Mouse (Mus musculus): ENCODE data around the gene Cinp. TPM values are rescaled to one million over a fixed set of nuclear protein-coding genes. Genes with fewer than 3 reads are reported as not detected.
"Not testable (repeated sequence)": the region's sequence is repeated elsewhere in the genome, so short reads cannot be mapped to it uniquely, and the experiment has no call there.

The Cinp gene
- polyA plus RNA-seq, 1 experiment from 2014 or later: 69.0 TPM

DNA sequence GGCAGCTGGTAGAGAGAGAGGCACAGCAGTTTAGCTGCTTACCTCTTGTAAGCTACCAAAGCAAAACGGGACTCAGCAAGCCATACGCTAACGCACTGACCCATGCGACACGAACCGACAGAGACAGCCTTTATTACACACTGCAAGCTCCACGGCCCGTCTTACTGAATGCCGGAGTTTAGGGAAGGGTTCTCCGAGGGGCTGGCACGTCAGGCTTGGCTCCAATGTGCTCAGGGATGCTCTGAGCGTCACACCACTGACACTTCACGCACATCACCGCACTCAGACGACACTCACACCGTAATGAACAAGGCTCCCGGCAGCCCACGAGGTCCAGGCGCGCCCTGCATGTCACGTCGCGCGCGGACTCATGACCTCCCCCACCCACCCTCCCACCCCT is 339 bp downstream of the Cinp start:
- WGBS: under 1% methylated on average over 24 of the region's 25 CpGs
- peak overlapping the region; percentile 82 for H3K4me3 ChIP-seq
- peak overlapping the region; percentile 95 for H3K4me2 ChIP-seq (replicated peaks)
- H3K9me3 ChIP-seq: no peaks in the 10 kb centered on the region
- peak overlapping the region; percentile 84 for H3K9ac ChIP-seq
- ATAC-seq (ENCODE audit: low FRiP score, low read depth): peak; percentile 8; the same call in 1 of the 2 replicates
- H3K4me1 ChIP-seq: peaks cover 18% of the 10 kb centered on the region
- no peaks in the 10 kb centered on the region for H3K27me3 ChIP-seq
- peak overlapping the region; percentile 22; the same call in 1 of the 2 replicates for H3K27ac ChIP-seq
- H3K36me3 ChIP-seq: peaks cover 3% of the 10 kb centered on the region

- no peak for ATAC-seq (ENCODE audit: low FRiP score, low read depth)
- Histone ChIP-seq H3K36me3 (peaks cover 8% of the 10 kb centered on the region), H3K4me1 (peaks cover 18% of the 10 kb centered on the region), H3K27me3 (no peaks in the 10 kb centered on the region), H3K4me3 (peak overlapping the region; percentile 82), H3K4me2 (replicated peaks) (peak overlapping the region; percentile 95), H3K9me3 (no peaks in the 10 kb centered on the region), H3K27ac (peak overlapping the region; percentile 22; the same call in 1 of the 2 replicates), H3K9ac (peak overlapping the region; percentile 84)
- WGBS: 42% methylated on average over 12 of the region's 12 CpGs
Measured at GRCm38 (mm10) chr12:110888106-110888505, 839 bp downstream of the Cinp start.

DNA sequence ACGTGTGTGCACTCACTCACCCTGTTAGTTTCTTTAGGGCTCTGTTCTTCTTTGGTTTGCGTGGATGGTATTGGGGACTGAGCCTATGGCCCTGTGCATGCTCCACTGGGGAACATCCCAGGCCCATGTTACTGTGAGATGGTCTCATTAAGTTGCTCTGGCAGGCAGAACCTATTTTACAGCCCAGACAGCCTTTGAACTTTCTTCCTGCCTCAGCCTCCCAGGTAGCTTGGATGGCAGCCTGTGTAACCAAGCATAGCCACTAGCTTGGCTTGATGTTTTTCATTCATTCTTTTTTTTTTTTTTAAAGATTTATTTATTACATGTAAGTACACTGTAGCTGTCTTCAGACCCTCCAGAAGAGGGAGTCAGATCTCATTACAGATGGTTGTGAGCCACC is 3.7 kb downstream of the Cinp start:
- no peak overlapping the region for H3K27ac ChIP-seq
- H3K9me3 ChIP-seq: no peaks in the 10 kb centered on the region
- WGBS: 87% methylated on average over 2 of the region's 2 CpGs
- no peak for ATAC-seq (ENCODE audit: low FRiP score, low read depth)
- H3K4me1 ChIP-seq: peaks cover 16% of the 10 kb centered on the region
- no peak overlapping the region for H3K4me2 ChIP-seq (replicated peaks)
- H3K27me3 ChIP-seq: no peaks in the 10 kb centered on the region
- peaks cover 29% of the 10 kb centered on the region for H3K36me3 ChIP-seq
- no peak overlapping the region for H3K9ac ChIP-seq
- H3K4me3 ChIP-seq: no peak overlapping the region

- Histone ChIP-seq H3K4me1 (no peaks in the 10 kb centered on the region), H3K36me3 (peaks cover 55% of the 10 kb centered on the region)
- WGBS: 88% methylated on average over 7 of the region's 7 CpGs
Measured at GRCm38 (mm10) chr12:110882291-110882690, 6.7 kb downstream of the Cinp start.

GRCm38 (mm10) chr12:110875351-110875750 is 13.6 kb downstream of the Cinp start:
- H3K4me1 ChIP-seq: no peaks in the 10 kb centered on the region
- no peak overlapping the region for H3K4me3 ChIP-seq
- no peak overlapping the region for H3K4me2 ChIP-seq (replicated peaks)
- H3K9ac ChIP-seq: no peak overlapping the region
- H3K36me3 ChIP-seq: peaks cover 93% of the 10 kb centered on the region
- H3K27me3 ChIP-seq: no peaks in the 10 kb centered on the region
- H3K27ac ChIP-seq: no peak overlapping the region
- 80% methylated on average over 2 of the region's 2 CpGs for WGBS
- H3K9me3 ChIP-seq: no peaks in the 10 kb centered on the region
- no peak for ATAC-seq (ENCODE audit: low FRiP score, low read depth)

More at GRCm38 (mm10) chr12:110882291-110882690, 6.7 kb downstream of the Cinp start:
- H3K4me3 ChIP-seq: no peak overlapping the region
- H3K9me3 ChIP-seq: no peaks in the 10 kb centered on the region
- no peak overlapping the region for H3K9ac ChIP-seq
- no peaks in the 10 kb centered on the region for H3K27me3 ChIP-seq
- H3K4me2 ChIP-seq (replicated peaks): no peak overlapping the region
- no peak for ATAC-seq (ENCODE audit: low FRiP score, low read depth)
- no peak overlapping the region for H3K27ac ChIP-seq

- H3K4me3 ChIP-seq: no peak overlapping the region
- H3K36me3 ChIP-seq: peaks cover 96% of the 10 kb centered on the region
- no peak overlapping the region for H3K9ac ChIP-seq
- H3K9me3 ChIP-seq: no peaks in the 10 kb centered on the region
- no peak overlapping the region for H3K27ac ChIP-seq
- H3K4me1 ChIP-seq: no peaks in the 10 kb centered on the region
- H3K27me3 ChIP-seq: no peaks in the 10 kb centered on the region
- ATAC-seq (ENCODE audit: low FRiP score, low read depth): no peak
- H3K4me2 ChIP-seq (replicated peaks): no peak overlapping the region
- WGBS: 92% methylated on average over 5 of the region's 5 CpGs
Measured at GRCm38 (mm10) chr12:110871247-110871646, 17.7 kb downstream of the Cinp start.

DNA sequence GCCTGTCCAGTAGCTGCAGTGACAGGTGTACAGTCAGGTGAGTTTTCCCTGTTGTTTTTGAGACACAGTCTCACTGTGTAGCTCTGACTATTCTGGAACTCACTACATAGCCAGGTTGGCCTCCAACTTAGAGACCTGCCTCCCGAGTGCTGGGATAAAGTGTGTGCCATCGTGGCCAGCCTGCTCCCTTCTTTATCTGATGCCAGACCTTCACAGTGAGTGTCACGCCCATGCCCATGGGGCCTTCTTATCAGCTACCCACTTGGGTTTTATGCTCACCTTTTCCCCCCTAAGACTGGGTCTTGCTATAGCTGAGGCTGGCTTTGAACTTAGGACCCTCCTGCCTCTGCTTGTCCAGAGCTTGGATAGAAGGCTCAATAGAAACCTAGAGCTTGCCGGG is 18.8 kb downstream of the Cinp start:
- Histone ChIP-seq H3K9ac (no peak overlapping the region), H3K4me2 (replicated peaks) (no peak overlapping the region), H3K27ac (no peak overlapping the region), H3K4me1 (no peaks in the 10 kb centered on the region), H3K27me3 (no peaks in the 10 kb centered on the region), H3K9me3 (no peaks in the 10 kb centered on the region), H3K4me3 (no peak overlapping the region), H3K36me3 (peaks cover 95% of the 10 kb centered on the region)
- 84% methylated on average over 4 of the region's 4 CpGs for WGBS
- ATAC-seq (ENCODE audit: low FRiP score, low read depth): no peak

GRCm38 (mm10) chr12:110865989-110866388 is 23.0 kb downstream of the Cinp start:
- no peaks in the 10 kb centered on the region for H3K9me3 ChIP-seq
- no peaks in the 10 kb centered on the region for H3K4me1 ChIP-seq
- no peak for ATAC-seq (ENCODE audit: low FRiP score, low read depth)
- no peak overlapping the region for H3K4me2 ChIP-seq (replicated peaks)
- WGBS: 87% methylated on average over 10 of the region's 10 CpGs
- no peaks in the 10 kb centered on the region for H3K27me3 ChIP-seq
- H3K9ac ChIP-seq: no peak overlapping the region
- H3K27ac ChIP-seq: no peak overlapping the region
- H3K36me3 ChIP-seq: peaks cover 88% of the 10 kb centered on the region
- H3K4me3 ChIP-seq: no peak overlapping the region

DNA sequence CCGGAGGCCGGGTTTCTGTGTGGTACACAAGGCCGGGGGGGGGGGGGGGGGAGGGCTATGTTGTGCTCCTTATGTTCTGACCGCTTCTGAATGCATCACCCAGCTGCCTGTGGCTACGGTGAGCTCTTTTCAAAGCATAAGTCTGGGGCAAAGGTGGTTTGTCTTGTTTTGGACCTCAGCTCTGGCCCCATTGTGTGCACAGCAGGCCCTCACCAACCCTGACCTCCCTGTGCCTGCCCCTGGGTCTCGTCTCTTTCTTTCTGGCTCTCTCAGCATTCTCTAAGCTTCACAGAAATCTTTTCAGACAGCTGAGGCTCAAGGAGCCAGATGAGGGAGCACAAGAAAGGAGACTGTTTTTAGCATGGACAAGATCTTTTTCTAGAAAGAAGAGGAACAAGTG is 23.4 kb downstream of the Cinp start:
- no peaks in the 10 kb centered on the region for H3K4me1 ChIP-seq
- H3K27ac ChIP-seq: no peak overlapping the region
- peaks cover 87% of the 10 kb centered on the region for H3K36me3 ChIP-seq
- no peak overlapping the region for H3K4me2 ChIP-seq (replicated peaks)
- 82% methylated on average over 5 of the region's 6 CpGs for WGBS
- no peaks in the 10 kb centered on the region for H3K27me3 ChIP-seq
- no peaks in the 10 kb centered on the region for H3K9me3 ChIP-seq
- no peak overlapping the region for H3K4me3 ChIP-seq
- ATAC-seq (ENCODE audit: low FRiP score, low read depth): no peak
- H3K9ac ChIP-seq: no peak overlapping the region

GRCm38 (mm10) chr12:110864008-110864407 is 24.9 kb downstream of the Cinp start:
- H3K9me3 ChIP-seq: no peaks in the 10 kb centered on the region
- no peak for ATAC-seq (ENCODE audit: low FRiP score, low read depth)
- no peak overlapping the region for H3K27ac ChIP-seq
- H3K9ac ChIP-seq: no peak overlapping the region
- H3K36me3 ChIP-seq: peaks cover 83% of the 10 kb centered on the region
- H3K4me3 ChIP-seq: no peak overlapping the region
- 95% methylated on average over 6 of the region's 6 CpGs for WGBS
- H3K4me1 ChIP-seq: no peaks in the 10 kb centered on the region
- no peaks in the 10 kb centered on the region for H3K27me3 ChIP-seq
- no peak overlapping the region for H3K4me2 ChIP-seq (replicated peaks)

- H3K9ac ChIP-seq: no peak overlapping the region; the same call in 1 of the 2 replicates
- no peak overlapping the region for H3K4me2 ChIP-seq (replicated peaks)
- WGBS: 31% methylated on average over 7 of the region's 7 CpGs
- H3K36me3 ChIP-seq: peaks cover 71% of the 10 kb centered on the region
- H3K9me3 ChIP-seq: no peaks in the 10 kb centered on the region
- no peak for ATAC-seq (ENCODE audit: low FRiP score, low read depth)
- no peak overlapping the region for H3K27ac ChIP-seq
- no peak overlapping the region for H3K4me3 ChIP-seq
- no peaks in the 10 kb centered on the region for H3K4me1 ChIP-seq
- H3K27me3 ChIP-seq: no peaks in the 10 kb centered on the region
Measured at GRCm38 (mm10) chr12:110861256-110861655, 27.7 kb downstream of the Cinp start.

- Histone ChIP-seq H3K9me3 (no peaks in the 10 kb centered on the region), H3K4me1 (no peaks in the 10 kb centered on the region), H3K27me3 (no peaks in the 10 kb centered on the region), H3K4me3 (no peak overlapping the region), H3K4me2 (replicated peaks) (no peak overlapping the region), H3K27ac (no peak overlapping the region), H3K36me3 (peaks cover 71% of the 10 kb centered on the region), H3K9ac (no peak overlapping the region)
- no peak for ATAC-seq (ENCODE audit: low FRiP score, low read depth)
Measured at GRCm38 (mm10) chr12:110860293-110860692, 28.7 kb downstream of the Cinp start.

GRCm38 (mm10) chr12:110858681-110859080 is 30.3 kb downstream of the Cinp start:
- H3K36me3 ChIP-seq: peaks cover 63% of the 10 kb centered on the region
- H3K9me3 ChIP-seq; H3K27ac ChIP-seq; H3K9ac ChIP-seq; H3K4me1 ChIP-seq; H3K4me2 ChIP-seq (replicated peaks); H3K27me3 ChIP-seq; ATAC-seq (ENCODE audit: low FRiP score, low read depth); H3K4me3 ChIP-seq: not testable (repeated sequence)
- 96% methylated on average over 15 of the region's 15 CpGs for WGBS

Data from limb, embryonic 13.5 days (tissue).